29 mouse cellular contexts compared by ENCODE assay signal in the genomic region with DNA sequence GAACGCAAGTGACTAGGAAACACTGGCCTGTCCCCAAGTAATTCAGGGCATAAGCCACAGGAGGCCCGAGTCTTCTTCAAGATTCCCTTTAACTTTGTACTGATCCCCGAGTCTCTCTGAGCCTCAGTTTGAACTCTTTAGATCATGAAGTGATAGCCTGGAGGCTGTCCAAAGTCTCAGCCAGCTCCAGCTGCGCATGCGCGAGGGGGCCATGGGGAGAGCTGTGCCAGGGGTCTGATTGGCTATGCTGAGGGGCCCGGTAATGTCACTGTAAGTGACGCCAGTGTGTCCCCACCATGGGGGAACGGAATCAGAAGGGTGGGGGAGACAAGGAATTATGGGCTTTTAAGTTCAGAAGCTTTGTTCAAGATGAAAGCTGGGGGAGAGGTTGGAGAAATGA. TPM values are rescaled to one million over a fixed set of nuclear protein-coding genes. Genes with fewer than 3 reads are reported as not detected.
DNase-seq lines count a peak whose midpoint lies in the region; ATAC-seq and TF ChIP-seq lines count a peak whose summit lies in the region.
"Had no signal": no experiment of that assay in that cellular context is flagged by ENCODE, and none has a peak within 500 bp of the region (broad histone marks: within the 10 kb centered on the region; RNA-seq: fewer than 3 reads in every experiment).

No protein-coding gene starts in this region.

- no peaks in the 10 kb centered on the region for H3K36me3 ChIP-seq in lung, embryonic 14.5 days (ENCODE audit: insufficient read depth)
- H3K36me3 ChIP-seq: embryonic facial prominence, embryonic 12.5 days; forebrain, embryonic 15.5 days; G1E; limb, embryonic 12.5 days; liver, embryonic 15.5 days; midbrain, embryonic 13.5 days; neural tube, embryonic 15.5 days; stomach, embryonic 15.5 days had no signal

- no peaks in the 10 kb centered on the region for H3K27me3 ChIP-seq in lung, embryonic 14.5 days (ENCODE audit: insufficient read depth, low read length)
- H3K27me3 ChIP-seq: embryonic facial prominence, embryonic 12.5 days; forebrain, embryonic 15.5 days; limb, embryonic 12.5 days; liver, embryonic 15.5 days; midbrain, embryonic 13.5 days; neural tube, embryonic 15.5 days; stomach, embryonic 15.5 days had no signal

- H3K9me3 ChIP-seq in lung, embryonic 14.5 days (ENCODE audit: low read depth, low read length) = no peaks in the 10 kb centered on the region; the same call in 1 of the 2 replicates
- H3K9me3 ChIP-seq: embryonic facial prominence, embryonic 12.5 days; forebrain, embryonic 15.5 days; G1E; limb, embryonic 12.5 days; liver, embryonic 15.5 days; midbrain, embryonic 13.5 days; neural tube, embryonic 15.5 days; stomach, embryonic 15.5 days had no signal

- no peak overlapping the region for H3K4me2 ChIP-seq in lung, embryonic 14.5 days
- H3K4me2 ChIP-seq: embryonic facial prominence, embryonic 12.5 days; forebrain, embryonic 15.5 days; hindbrain, embryonic 14.5 days; limb, embryonic 12.5 days; liver, embryonic 15.5 days; midbrain, embryonic 13.5 days; neural tube, embryonic 15.5 days; stomach, embryonic 15.5 days had no signal

- peak; percentile 44 to 57 for DNase-seq in cerebellum, postnatal 14 days
- no peak for DNase-seq in cerebellum, adult 11-12 months
- DNase-seq in lung, embryonic 14.5 days = peak; percentile 20
- DNase-seq in lung, adult 2 months = no peak
- peak; percentile 29 for DNase-seq in right cerebral cortex, postnatal 4 days
- no peak for DNase-seq in right cerebral cortex, postnatal 36 days (ENCODE audit: low spot score in 2 of 2)
- peak; percentile 50 for DNase-seq in testis, postnatal 14 days (ENCODE audit: low spot score)
- DNase-seq in adrenal gland, postnatal 14 days = no peak
- DNase-seq: adrenal gland, postnatal 36 days; embryo, embryonic 11 days; heart, postnatal 4 days; kidney, adult 11 months; kidney, postnatal 14 days; retina, postnatal 1 day; thymus, adult 2 months; thymus, postnatal 36 days had no signal

- 66% methylated on average over 9 of the region's 9 CpGs for WGBS in lung, embryonic 14.5 days
- WGBS in lung, adult 2 months = 68% methylated on average over 9 of the region's 9 CpGs

- no peaks in the 10 kb centered on the region for H3K4me1 ChIP-seq in lung, embryonic 14.5 days (ENCODE audit: insufficient read depth)
- H3K4me1 ChIP-seq in lung, adult 2 months (ENCODE audit: control insufficient read depth, insufficient read depth, low read length) = no peaks in the 10 kb centered on the region
- H3K4me1 ChIP-seq: liver, embryonic 15.5 days; stomach, embryonic 15.5 days had no signal

- H3K27ac ChIP-seq in lung, embryonic 14.5 days (ENCODE audit: low read depth) = no peak overlapping the region
- H3K27ac ChIP-seq: embryonic facial prominence, embryonic 12.5 days; forebrain, embryonic 15.5 days; hindbrain, embryonic 14.5 days; limb, embryonic 12.5 days; liver, embryonic 15.5 days; macrophage; midbrain, embryonic 13.5 days; neural tube, embryonic 15.5 days; stomach, embryonic 15.5 days had no signal

- H3K9ac ChIP-seq in lung, embryonic 14.5 days = no peak overlapping the region
- H3K9ac ChIP-seq: embryonic facial prominence, embryonic 12.5 days; forebrain, embryonic 15.5 days; hindbrain, embryonic 14.5 days; limb, embryonic 12.5 days; liver, embryonic 15.5 days; midbrain, embryonic 13.5 days; neural tube, embryonic 15.5 days; stomach, embryonic 15.5 days had no signal

- TF ChIP-seq POLR2A in lung, adult 2 months (IDR thresholded peaks at IDR 0.05; ENCODE audit: borderline replicate concordance, extremely low read depth, low read depth, low read length) = no peak

- no peak for ATAC-seq in lung, embryonic 14.5 days (ENCODE audit: insufficient read depth)
- ATAC-seq: forebrain, embryonic 15.5 days; inflammation-experienced regulatory T-cells, adult 6 months; midbrain, embryonic 13.5 days had no signal

- TF ChIP-seq CTCF in lung, embryonic 14.5 days (IDR thresholded peaks at IDR 0.05; ENCODE audit: low read depth) = no peak
- no peak for TF ChIP-seq CTCF in lung, adult 2 months (IDR thresholded peaks at IDR 0.05; ENCODE audit: insufficient read depth, low read length)

- no peak overlapping the region for H3K4me3 ChIP-seq in lung, embryonic 14.5 days (ENCODE audit: low read depth, low read length)
- no peak overlapping the region for H3K4me3 ChIP-seq in lung, adult 2 months (replicated peaks; ENCODE audit: extremely low read depth, low read depth, low read length)
- H3K4me3 ChIP-seq: embryonic facial prominence, embryonic 12.5 days; forebrain, embryonic 15.5 days; limb, embryonic 12.5 days; liver, embryonic 15.5 days; midbrain, embryonic 13.5 days; neural tube, embryonic 15.5 days; stomach, embryonic 15.5 days had no signal

RNA-seq across cellular contexts. Expression of a gene that starts 2.7 kb away (rescaled TPM):
- 0.31 and 0.32 TPM in 2 replicates for polyA plus RNA-seq in lung, embryonic 14.5 days (2014; fragmentation: Nextera tagmentation; extraction: Ambion mirVana)
- 0.91 and 31.6 TPM in 2 replicates for polyA plus RNA-seq in lung, adult 2 months (2012; rRNA removed)
- 68.3 and 86.2 TPM in 2 replicates for total RNA-seq in adrenal gland, postnatal 14 days (2021)
- total RNA-seq: granulocyte monocyte progenitor cell, adult 5-6 weeks; megakaryocyte-erythroid progenitor cell, adult 5-6 weeks had no signal
- polyA plus RNA-seq: macrophage had no signal

RNA-seq across cellular contexts. Expression of a gene that starts 34.3 kb away (rescaled TPM):
- 6.1 and 6.3 TPM in 2 replicates for polyA plus RNA-seq in lung, embryonic 14.5 days (2014; fragmentation: Nextera tagmentation; extraction: Ambion mirVana)
- 14.9 and 18.2 TPM in 2 replicates for polyA plus RNA-seq in lung, adult 2 months (2012; rRNA removed)
- total RNA-seq in adrenal gland, postnatal 14 days (2021) = 15.7 and 18.2 TPM in 2 replicates
- polyA plus RNA-seq: G1E had no signal

Comparison
In these comparisons a context has a peak if more than half of its experiments do, and no peak if none do; other contexts are left out.
1. DNase-seq: peak in cerebellum, postnatal 14 days (2 of 2), lung, embryonic 14.5 days (single experiment), right cerebral cortex, postnatal 4 days (single experiment) and testis, postnatal 14 days (single experiment); none in cerebellum, adult 11-12 months (single experiment), lung, adult 2 months (single experiment), right cerebral cortex, postnatal 36 days (0 of 2) and adrenal gland, postnatal 14 days (single experiment).